Mouse (Mus musculus) erythroblast, embryonic 14.5 days (primary cell): ENCODE data around the gene Gm13199. TPM values are rescaled to one million over a fixed set of nuclear protein-coding genes. Genes with fewer than 3 reads are reported as not detected.

ENCODE experiments used
- H3K27me3 ChIP-seq: 2 replicates; pipeline ENCODE4 v1.6.1; 2012; ENCODE audit warnings: inconsistent platforms; ENCODE audit not compliant: control insufficient read depth
- H3K36me3 ChIP-seq: 2 replicates; pipeline ENCODE4 v1.6.1; 2012; ENCODE audit warnings: mild to moderate bottlenecking, inconsistent platforms; ENCODE audit not compliant: control insufficient read depth
- H3K4me1 ChIP-seq: 2 replicates; pipeline ENCODE4 v1.6.1; 2012; ENCODE audit warnings: inconsistent platforms; ENCODE audit not compliant: control insufficient read depth
- H3K4me3 ChIP-seq: replicated peaks from 2 replicates; pipeline ENCODE3; 2012; ENCODE audit warnings: moderate library complexity, mild to moderate bottlenecking, inconsistent platforms
- H3K9me3 ChIP-seq: 2 replicates; pipeline ENCODE4 v1.6.1; 2012; ENCODE audit warnings: low read length, inconsistent platforms, mixed read lengths; ENCODE audit not compliant: control insufficient read depth
- GATA1 ChIP-seq: IDR thresholded peaks from 2 replicates; pipeline ENCODE4 v1.6.1; 2012; ENCODE audit warnings: low read length, inconsistent platforms, mixed read lengths
- TAL1 ChIP-seq: IDR thresholded peaks from 3 replicates; pipeline ENCODE4 v1.6.1; 2012; ENCODE audit warnings: low read length, inconsistent platforms, mixed read lengths
- polyA plus RNA-seq: library from polyadenylated mRNA; stranded (reverse); fragments of >175 nt; gene quantifications from 2 replicates; pipeline ENCODE4 v1.2.3, GENCODE M21; 2012

Gene Gm13199
- polyA plus RNA-seq, 1 experiment, result not detected

- TF ChIP-seq TAL1 (no peak), GATA1 (no peak)
- Histone ChIP-seq H3K4me3 (no peak overlapping the region), H3K36me3 (peaks cover 68% of the 10 kb centered on the region), H3K9me3 (no peaks in the 10 kb centered on the region), H3K27me3 (no peaks in the 10 kb centered on the region), H3K4me1 (no peaks in the 10 kb centered on the region)
Measured at GRCm38 (mm10) chr2:5825265-5825913, 37.3 kb downstream of the Gm13199 start.

DNA sequence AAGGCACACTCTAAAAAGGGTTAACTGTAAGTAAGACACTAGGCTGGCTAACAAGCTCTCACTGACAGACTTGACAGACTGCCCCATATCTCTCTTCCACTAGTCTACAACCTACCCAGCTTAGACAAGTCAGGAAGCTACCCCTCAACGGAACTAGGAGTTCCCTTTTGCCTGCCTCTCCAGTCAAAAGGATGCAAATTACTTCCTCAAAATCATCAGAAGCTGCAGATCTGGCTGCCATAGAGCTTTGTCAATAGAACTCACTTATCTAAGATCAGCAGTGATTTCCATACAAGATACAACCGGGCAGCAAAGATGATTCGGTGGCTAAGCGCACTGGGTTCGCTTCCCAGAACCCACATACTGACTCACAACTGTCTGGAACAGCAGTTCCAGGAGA, 38.0 kb downstream of the Gm13199 start:
- Histone ChIP-seq H3K4me1 (no peaks in the 10 kb centered on the region), H3K9me3 (no peaks in the 10 kb centered on the region), H3K27me3 (no peaks in the 10 kb centered on the region), H3K4me3 (no peak overlapping the region), H3K36me3 (peaks cover 70% of the 10 kb centered on the region)
- TF ChIP-seq TAL1, result no peak
- TF ChIP-seq GATA1, result no peak

DNA sequence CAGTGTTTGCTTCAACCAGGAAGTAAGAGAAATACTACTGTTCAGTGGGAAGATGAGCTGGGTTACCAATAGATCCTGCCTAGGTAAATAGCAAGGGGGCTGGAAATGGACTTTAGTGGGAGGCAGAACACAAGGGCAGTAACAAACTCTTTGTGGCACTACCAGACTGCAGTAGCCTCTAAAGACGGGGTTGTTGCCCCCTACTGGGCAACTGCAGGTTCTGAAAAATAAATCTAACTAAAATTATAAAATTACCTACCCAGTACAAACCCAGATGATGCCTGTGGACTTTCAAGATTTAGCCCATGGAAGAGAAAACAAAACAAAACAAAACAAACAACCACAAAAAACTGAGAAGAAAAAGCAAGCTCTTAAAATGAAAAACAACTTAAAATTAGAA, 38.5 kb downstream of the Gm13199 start:
- Histone ChIP-seq H3K4me3 (no peak overlapping the region), H3K9me3 (no peaks in the 10 kb centered on the region), H3K27me3 (no peaks in the 10 kb centered on the region), H3K4me1 (no peaks in the 10 kb centered on the region), H3K36me3 (peaks cover 72% of the 10 kb centered on the region)
- TF ChIP-seq GATA1, result no peak
- no peak for TF ChIP-seq TAL1

DNA sequence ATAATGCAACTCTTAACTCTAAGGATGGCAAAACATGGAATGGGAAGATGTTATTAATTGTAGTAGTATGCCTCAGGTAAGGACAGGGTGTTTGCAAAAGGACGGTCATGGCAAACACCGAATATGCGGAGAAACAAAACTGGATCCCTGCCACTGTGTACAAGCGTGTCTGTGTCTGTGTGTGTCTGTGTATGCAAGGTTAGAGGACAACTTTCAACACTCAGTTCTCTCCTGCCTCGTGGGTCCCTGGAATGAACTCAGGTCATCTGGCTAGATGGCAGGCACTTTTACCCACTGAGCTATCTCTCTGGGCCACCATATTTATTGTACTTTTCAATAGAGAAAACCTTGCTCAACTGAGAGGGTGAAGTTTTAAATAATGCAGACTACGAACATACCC, 40.3 kb downstream of the Gm13199 start:
- no peaks in the 10 kb centered on the region for H3K9me3 ChIP-seq
- H3K4me3 ChIP-seq, result no peak overlapping the region
- H3K27me3 ChIP-seq, result no peaks in the 10 kb centered on the region
- no peak for TF ChIP-seq TAL1
- TF ChIP-seq GATA1, result no peak
- H3K4me1 ChIP-seq, result no peaks in the 10 kb centered on the region
- H3K36me3 ChIP-seq, result peaks cover 80% of the 10 kb centered on the region

DNA sequence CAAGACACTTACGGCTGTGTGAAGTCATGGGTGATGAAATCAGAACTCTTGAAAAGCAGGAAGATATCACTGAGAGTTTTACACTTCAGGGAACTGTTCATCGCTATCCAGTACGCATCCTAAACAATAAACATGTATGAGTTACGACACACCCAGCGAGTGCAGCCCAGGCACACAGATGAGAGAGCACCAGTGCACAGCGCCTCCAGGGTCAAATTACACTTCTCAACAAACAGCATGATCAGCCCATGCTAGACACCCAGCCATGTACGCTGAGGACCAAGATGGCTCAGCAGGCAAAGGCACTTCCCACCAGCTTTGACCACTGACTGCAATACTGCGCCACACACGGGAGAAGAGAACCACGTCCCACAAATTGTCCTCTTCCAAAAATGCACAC, 41.5 kb downstream of the Gm13199 start:
- H3K4me3 ChIP-seq, result no peak overlapping the region
- H3K4me1 ChIP-seq, result no peaks in the 10 kb centered on the region
- no peaks in the 10 kb centered on the region for H3K9me3 ChIP-seq
- TF ChIP-seq GATA1 (no peak), TAL1 (no peak)
- H3K27me3 ChIP-seq, result no peaks in the 10 kb centered on the region
- peaks cover 79% of the 10 kb centered on the region for H3K36me3 ChIP-seq

Other genes starting within 250 kb of the Gm13199 start
- gene Camk1d, start 148.4 kb downstream of the Gm13199 start, polyA plus RNA-seq, result 0.02 TPM in 1 of 2 replicates, not detected in the other
- gene Nudt5, start 17.9 kb downstream of the Gm13199 start, polyA plus RNA-seq, result 0.63 and 1.5 TPM in 2 replicates
- gene Cdc123, start 17.8 kb downstream of the Gm13199 start, polyA plus RNA-seq, result 16.0 and 22.6 TPM in 2 replicates
- gene Sec61a2, start 32.5 kb upstream of the Gm13199 start, polyA plus RNA-seq, result 0.04 and 0.07 TPM in 2 replicates
- gene Dhtkd1, start 79.9 kb upstream of the Gm13199 start, polyA plus RNA-seq, result not detected in 2 replicates
- 0.49 and 0.56 TPM in 2 replicates for gene Upf2, start 88.5 kb upstream of the Gm13199 start, polyA plus RNA-seq